Mouse (Mus musculus): ENCODE measurements around the gene Rufy1. TPM values are rescaled to one million over a fixed set of nuclear protein-coding genes. Genes with fewer than 3 reads are reported as not detected.

The Rufy1 gene
- polyA plus RNA-seq, 1 experiment = 2.3 TPM

DNA sequence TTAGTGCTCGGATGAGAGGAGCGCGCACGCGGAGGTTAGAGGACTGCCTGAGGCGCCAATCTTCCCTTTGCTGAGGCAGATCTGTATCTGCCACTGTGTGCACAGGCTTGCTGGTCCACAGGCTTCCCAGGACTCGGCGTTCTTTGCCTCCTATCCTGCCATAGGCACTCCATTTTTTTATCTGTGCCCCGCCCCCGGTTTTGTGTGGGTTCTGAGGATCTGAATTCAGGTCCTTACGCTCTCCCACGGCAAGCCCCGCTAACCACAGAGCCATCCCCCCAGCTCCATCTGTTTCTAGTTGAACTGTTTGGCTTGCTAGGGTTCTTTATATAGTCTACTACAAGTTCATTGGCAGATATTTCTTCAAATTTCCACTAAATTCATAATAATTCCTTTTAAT, 32.1 kb downstream of the Rufy1 start:
- TF ChIP-seq FLI1 (IDR thresholded peaks at IDR 0.05; ENCODE audit: low read length) (no peak), GATA1 (IDR thresholded peaks at IDR 0.05; ENCODE audit: borderline replicate concordance, low read length) (no peak)
- Histone ChIP-seq H3K36me3 (replicated peaks; ENCODE audit: low read length) (peaks cover 84% of the 10 kb centered on the region), H3K4me3 (replicated peaks) (no peak overlapping the region), H3K27me3 (replicated peaks) (no peaks in the 10 kb centered on the region), H3K9me3 (no peaks in the 10 kb centered on the region), H3K4me1 (peaks cover 34% of the 10 kb centered on the region)

DNA sequence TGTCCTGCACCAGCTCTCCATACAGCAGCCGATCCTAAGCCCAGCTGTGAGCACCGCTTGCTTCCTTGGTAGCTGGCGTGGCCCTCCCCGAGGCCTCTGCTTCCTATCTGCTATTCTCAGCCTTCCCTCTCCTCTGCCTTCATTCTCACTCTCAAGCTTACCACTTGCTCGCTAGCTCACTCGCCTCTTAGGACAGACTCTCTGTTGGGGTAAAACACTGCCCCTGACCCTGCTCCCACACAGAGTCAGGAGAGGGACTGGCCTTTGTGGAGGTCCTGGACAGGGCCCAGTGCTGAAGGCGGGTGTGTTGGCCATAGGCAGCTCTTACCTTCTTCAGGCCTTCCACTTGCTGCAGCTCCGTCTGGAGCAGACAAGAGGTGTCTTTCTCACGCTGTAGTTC, 33.6 kb downstream of the Rufy1 start:
- peaks cover 32% of the 10 kb centered on the region for H3K4me1 ChIP-seq
- no peaks in the 10 kb centered on the region for H3K27me3 ChIP-seq (replicated peaks)
- peak overlapping the region; percentile 31 for H3K4me3 ChIP-seq (replicated peaks)
- no peaks in the 10 kb centered on the region for H3K9me3 ChIP-seq
- TF ChIP-seq GATA1 (IDR thresholded peaks at IDR 0.05; ENCODE audit: borderline replicate concordance, low read length) = no peak
- no peak for TF ChIP-seq FLI1 (IDR thresholded peaks at IDR 0.05; ENCODE audit: low read length)
- H3K36me3 ChIP-seq (replicated peaks; ENCODE audit: low read length) = peaks cover 78% of the 10 kb centered on the region

DNA sequence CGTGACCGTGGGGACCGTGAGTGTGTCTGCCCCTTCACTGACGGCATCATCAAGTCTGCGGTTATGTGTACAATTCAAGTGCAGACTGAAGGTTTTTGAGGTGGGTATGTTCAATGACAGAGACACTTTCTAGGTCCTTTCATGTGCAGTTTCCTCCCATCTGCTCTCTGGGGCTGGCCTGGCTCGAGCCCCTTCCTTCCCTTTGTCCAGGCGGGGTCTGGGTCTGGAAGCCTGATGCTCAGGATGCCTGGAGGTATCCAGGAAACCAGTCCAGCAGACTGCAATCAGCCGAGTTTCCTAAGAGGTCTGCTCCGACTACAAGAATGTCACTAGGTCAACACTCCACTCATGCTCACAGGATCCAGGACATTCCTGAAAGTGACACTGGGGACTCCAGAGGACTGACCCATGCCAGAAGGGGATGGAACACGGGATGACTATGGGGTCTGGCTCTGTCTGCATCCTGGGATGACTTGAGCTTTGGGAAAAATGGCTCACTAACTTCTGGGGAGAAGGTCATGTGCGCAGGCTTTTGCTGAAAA, 34.1 kb downstream of the Rufy1 start:
- no peaks in the 10 kb centered on the region for H3K27me3 ChIP-seq (replicated peaks)
- no peaks in the 10 kb centered on the region for H3K9me3 ChIP-seq
- H3K4me1 ChIP-seq = peaks cover 32% of the 10 kb centered on the region
- peaks cover 78% of the 10 kb centered on the region for H3K36me3 ChIP-seq (replicated peaks; ENCODE audit: low read length)
- no peak overlapping the region for H3K4me3 ChIP-seq (replicated peaks)
- TF ChIP-seq GATA1 (IDR thresholded peaks at IDR 0.05; ENCODE audit: borderline replicate concordance, low read length) (no peak), FLI1 (IDR thresholded peaks at IDR 0.05; ENCODE audit: low read length) (no peak)

DNA sequence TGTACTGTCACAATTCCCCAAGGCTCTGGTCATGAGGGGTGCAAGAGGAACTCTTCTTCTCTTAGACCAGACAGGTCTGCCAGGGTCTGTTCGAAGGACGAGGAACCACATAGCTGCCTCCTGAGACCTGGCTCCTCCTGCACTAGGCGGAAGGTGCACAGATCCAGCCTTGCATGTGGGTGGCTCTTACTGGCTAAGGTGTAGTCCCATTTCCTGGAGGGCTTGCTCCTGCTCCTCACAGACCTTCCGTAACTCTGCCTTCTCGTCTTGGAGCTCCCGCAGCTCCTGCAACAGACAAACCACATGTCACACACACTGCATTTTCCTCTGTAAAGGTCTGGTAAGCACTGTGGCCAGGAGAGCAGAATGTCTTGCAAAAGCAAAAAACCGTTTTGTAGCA, 36.2 kb downstream of the Rufy1 start:
- H3K27me3 ChIP-seq (replicated peaks) = no peaks in the 10 kb centered on the region
- no peaks in the 10 kb centered on the region for H3K9me3 ChIP-seq
- TF ChIP-seq FLI1 (IDR thresholded peaks at IDR 0.05; ENCODE audit: low read length) = no peak
- TF ChIP-seq GATA1 (IDR thresholded peaks at IDR 0.05; ENCODE audit: borderline replicate concordance, low read length) = no peak
- peaks cover 79% of the 10 kb centered on the region for H3K36me3 ChIP-seq (replicated peaks; ENCODE audit: low read length)
- H3K4me3 ChIP-seq (replicated peaks) = no peak overlapping the region
- peaks cover 35% of the 10 kb centered on the region for H3K4me1 ChIP-seq

DNA sequence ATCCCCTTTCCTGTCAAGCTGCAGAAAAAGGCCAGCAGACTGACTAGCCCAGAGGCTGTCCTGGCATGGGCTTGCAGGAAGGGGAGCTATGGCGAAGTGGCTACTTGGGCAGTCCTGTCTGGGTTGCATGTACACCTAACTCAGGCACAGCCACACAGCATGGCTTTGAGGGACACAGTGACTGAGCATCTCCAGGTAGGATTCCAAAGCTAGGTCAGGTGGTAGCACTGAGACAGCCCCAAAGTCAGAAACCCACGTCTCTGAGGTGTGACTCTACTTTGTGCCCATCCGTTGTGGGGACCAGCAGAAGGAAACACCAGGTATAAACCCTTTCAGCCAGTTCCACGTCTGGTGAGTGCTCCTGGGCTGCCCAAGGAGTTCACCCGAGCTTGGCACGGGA, 37.6 kb downstream of the Rufy1 start:
- Histone ChIP-seq H3K36me3 (replicated peaks; ENCODE audit: low read length) (peaks cover 80% of the 10 kb centered on the region), H3K4me1 (peaks cover 35% of the 10 kb centered on the region), H3K27me3 (replicated peaks) (no peaks in the 10 kb centered on the region), H3K4me3 (replicated peaks) (no peak overlapping the region), H3K9me3 (no peaks in the 10 kb centered on the region)
- no peak for TF ChIP-seq FLI1 (IDR thresholded peaks at IDR 0.05; ENCODE audit: low read length)
- no peak for TF ChIP-seq GATA1 (IDR thresholded peaks at IDR 0.05; ENCODE audit: borderline replicate concordance, low read length)

DNA sequence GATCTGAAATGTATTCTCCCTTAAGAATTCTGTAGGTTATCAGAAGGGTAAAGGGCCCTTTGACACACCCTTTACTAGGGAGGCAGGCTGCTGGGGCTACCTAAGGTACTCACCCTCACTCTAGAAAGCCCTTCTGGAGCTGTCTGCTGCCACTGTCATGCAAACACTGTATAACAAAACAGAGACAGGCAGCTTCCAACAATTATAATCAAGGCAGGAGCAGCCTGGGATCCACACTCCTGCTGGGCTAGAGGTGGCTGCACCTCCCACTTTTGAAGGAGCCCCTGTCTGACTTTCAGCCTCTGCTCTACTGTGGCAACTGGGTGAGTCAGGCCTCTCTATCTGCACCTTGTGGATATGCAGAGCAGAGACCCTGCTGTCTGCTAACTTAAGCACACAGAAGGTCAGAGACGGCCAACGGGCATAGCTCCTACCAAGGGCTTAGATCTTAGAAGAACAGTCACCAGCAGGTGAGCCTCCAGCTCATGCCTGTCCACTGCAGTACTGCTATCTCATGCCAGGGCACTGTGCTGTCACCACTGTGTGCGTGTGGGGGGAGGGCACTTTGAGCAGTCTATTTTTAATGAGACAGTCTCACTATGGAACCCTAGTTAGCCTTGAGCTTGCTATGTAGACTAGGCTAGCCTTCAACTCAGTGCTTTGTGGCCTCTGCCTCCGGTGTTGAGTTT, 39.5 kb downstream of the Rufy1 start:
- no peaks in the 10 kb centered on the region for H3K9me3 ChIP-seq
- peaks cover 17% of the 10 kb centered on the region for H3K4me1 ChIP-seq
- H3K27me3 ChIP-seq (replicated peaks) = no peaks in the 10 kb centered on the region
- TF ChIP-seq GATA1 (IDR thresholded peaks at IDR 0.05; ENCODE audit: borderline replicate concordance, low read length) = no peak
- TF ChIP-seq FLI1 (IDR thresholded peaks at IDR 0.05; ENCODE audit: low read length) = no peak
- peaks cover 80% of the 10 kb centered on the region for H3K36me3 ChIP-seq (replicated peaks; ENCODE audit: low read length)
- H3K4me3 ChIP-seq (replicated peaks) = peak overlapping the region; percentile 2

DNA sequence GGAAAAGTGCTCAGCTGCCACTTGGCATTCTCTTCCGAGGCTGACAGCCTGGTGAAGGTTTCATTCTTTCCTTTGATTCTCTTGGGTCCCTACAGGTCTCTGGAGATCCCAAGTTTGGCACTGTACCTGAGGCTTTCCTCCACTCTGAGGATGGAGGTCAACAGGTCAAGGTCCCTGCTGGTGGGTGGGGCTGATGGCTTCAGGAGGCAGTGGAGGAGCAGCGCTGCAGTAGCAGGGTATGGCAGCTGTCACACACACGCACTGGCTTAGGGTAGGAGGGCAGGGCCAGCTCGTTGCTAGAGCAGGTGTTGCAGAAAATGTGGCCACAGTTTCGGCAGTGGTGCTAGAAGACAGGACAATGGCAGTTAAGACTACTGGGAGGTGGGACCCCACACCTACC, 41.3 kb downstream of the Rufy1 start:
- TF ChIP-seq GATA1 (IDR thresholded peaks at IDR 0.05; ENCODE audit: borderline replicate concordance, low read length) = no peak
- H3K36me3 ChIP-seq (replicated peaks; ENCODE audit: low read length) = peaks cover 88% of the 10 kb centered on the region
- H3K4me3 ChIP-seq (replicated peaks) = peak overlapping the region; percentile 9
- peaks cover 17% of the 10 kb centered on the region for H3K4me1 ChIP-seq
- H3K27me3 ChIP-seq (replicated peaks) = no peaks in the 10 kb centered on the region
- no peaks in the 10 kb centered on the region for H3K9me3 ChIP-seq

DNA sequence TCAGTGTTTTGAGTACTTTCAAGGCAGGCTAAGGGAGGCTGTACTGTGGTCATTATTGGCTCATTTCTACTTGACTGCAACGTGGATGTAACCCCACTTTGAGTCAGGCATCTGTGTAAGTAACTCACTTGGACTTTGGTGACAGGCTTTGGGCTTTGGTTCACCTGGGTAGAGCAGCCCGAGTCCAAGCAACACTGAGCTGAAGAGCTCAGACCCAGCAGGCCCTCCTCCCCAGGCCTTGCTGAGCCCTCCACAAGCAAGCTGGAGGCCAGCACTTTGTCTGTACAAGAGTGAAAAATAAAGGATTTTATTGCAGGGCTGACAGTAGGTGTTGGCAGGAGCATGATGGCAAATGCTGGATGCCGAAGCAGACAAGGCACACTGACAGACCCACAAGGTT, 41.9 kb downstream of the Rufy1 start:
- Histone ChIP-seq H3K36me3 (replicated peaks; ENCODE audit: low read length) (peaks cover 89% of the 10 kb centered on the region), H3K27me3 (replicated peaks) (no peaks in the 10 kb centered on the region), H3K4me3 (replicated peaks) (no peak overlapping the region), H3K9me3 (no peaks in the 10 kb centered on the region), H3K4me1 (peaks cover 17% of the 10 kb centered on the region)
- TF ChIP-seq GATA1 (IDR thresholded peaks at IDR 0.05; ENCODE audit: borderline replicate concordance, low read length) (no peak), FLI1 (IDR thresholded peaks at IDR 0.05; ENCODE audit: low read length) (no peak)

DNA sequence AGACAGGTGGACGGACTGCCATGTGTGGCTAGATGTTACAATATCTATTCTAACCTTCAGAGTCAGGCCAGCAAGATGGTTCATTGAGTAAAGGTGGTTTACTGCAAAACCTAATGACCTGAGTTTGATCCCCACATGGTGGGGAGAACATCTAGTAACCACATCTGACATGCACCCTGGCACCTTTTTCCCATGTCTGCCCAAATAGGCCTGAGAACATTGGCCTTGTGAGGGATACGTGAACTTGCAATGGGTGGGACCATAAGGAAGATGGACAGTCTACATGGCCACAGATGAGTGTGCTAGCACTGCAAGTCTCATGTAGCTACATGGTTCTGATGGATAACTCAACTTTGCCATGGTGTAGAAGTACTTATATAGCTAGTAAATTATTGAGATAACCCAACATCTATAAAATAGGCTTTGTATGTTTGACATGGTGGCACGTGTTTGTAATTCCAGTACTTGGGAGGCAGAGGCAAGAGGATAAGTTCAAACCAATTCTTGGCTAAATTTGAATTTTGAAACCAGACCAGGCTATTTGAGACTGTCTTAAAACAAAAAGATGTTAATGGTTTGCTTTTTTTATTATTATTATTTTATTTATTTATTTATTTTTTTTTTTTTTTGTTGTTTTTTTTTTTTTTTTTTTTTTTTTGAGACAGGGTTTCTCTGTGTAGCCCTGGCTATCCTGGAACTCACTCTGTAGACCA, 42.6 kb downstream of the Rufy1 start:
- Histone ChIP-seq H3K9me3 (no peaks in the 10 kb centered on the region), H3K4me3 (replicated peaks) (no peak overlapping the region), H3K27me3 (replicated peaks) (no peaks in the 10 kb centered on the region), H3K4me1 (peaks cover 17% of the 10 kb centered on the region), H3K36me3 (replicated peaks; ENCODE audit: low read length) (peaks cover 89% of the 10 kb centered on the region)
- TF ChIP-seq GATA1 (IDR thresholded peaks at IDR 0.05; ENCODE audit: borderline replicate concordance, low read length) (no peak), FLI1 (IDR thresholded peaks at IDR 0.05; ENCODE audit: low read length) (no peak)

DNA sequence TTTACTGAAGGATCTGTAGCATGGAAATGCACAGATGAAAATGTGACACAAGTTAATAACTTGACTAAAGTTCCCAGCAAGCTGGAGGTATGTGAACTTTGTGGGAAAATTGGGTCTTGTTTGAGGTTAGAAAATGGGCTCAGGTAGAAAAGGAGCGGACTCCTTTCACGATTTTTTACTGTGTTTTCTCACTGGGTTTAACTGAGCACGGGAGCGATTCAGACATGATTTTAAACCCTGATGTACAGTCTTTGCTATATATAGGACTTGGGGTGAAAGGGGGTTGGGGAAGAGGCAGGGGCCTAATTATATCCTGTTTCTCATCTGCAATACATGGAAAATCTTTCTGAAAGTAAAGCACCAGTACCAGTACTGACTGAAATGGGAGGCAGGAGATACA, 43.2 kb downstream of the Rufy1 start:
- Histone ChIP-seq H3K27me3 (replicated peaks) (no peaks in the 10 kb centered on the region), H3K4me3 (replicated peaks) (no peak overlapping the region), H3K4me1 (peaks cover 18% of the 10 kb centered on the region), H3K9me3 (no peaks in the 10 kb centered on the region), H3K36me3 (replicated peaks; ENCODE audit: low read length) (peaks cover 92% of the 10 kb centered on the region)
- no peak for TF ChIP-seq FLI1 (IDR thresholded peaks at IDR 0.05; ENCODE audit: low read length)
- TF ChIP-seq GATA1 (IDR thresholded peaks at IDR 0.05; ENCODE audit: borderline replicate concordance, low read length) = no peak

Data from megakaryocyte, embryonic 14.5 days (primary cell).